Mouse (Mus musculus): Measurements from ENCODE around the gene Fzd10. TPM values are rescaled to one million over a fixed set of nuclear protein-coding genes. Genes with fewer than 3 reads are reported as not detected.

Fzd10 gene
- polyA plus RNA-seq, 1 experiment from 2014 or later: 4.9 TPM

DNA sequence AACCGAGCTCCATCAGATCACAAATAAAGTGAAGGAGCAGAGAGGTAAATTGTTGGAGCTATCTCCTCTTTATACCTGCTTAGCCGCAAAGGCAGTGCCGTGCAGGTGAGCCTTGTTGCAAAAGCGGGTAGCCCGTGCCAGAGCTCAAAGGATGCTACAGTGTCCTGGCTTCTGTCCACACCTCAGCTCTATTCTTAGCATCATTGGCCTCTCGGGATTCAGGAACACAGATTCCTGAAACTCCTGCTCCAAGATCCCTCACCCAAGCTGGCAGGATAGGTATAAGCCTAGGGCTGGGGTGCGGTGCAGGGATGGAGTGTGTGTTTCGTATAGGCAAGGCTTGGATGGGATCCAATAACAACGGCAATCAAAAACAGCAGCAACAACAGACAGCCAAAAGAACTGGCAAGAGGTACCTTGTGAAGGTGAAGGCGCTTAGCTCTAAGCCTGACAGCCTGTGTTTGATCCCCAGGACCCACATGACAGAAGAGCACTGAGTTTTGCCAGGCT lies 46.6 kb downstream of the Fzd10 start:
- Histone ChIP-seq H3K27me3 (no peaks in the 10 kb centered on the region), H3K9me3 (no peaks in the 10 kb centered on the region), H3K4me1 (replicated peaks) (no peaks in the 10 kb centered on the region), H3K36me3 (no peaks in the 10 kb centered on the region), H3K4me2 (no peak overlapping the region), H3K27ac (replicated peaks) (no peak overlapping the region), H3K9ac (no peak overlapping the region), H3K4me3 (no peak overlapping the region)
- ATAC-seq (ENCODE audit: low read depth): no peak
- WGBS: 91% methylated on average over 10 of the region's 10 CpGs

DNA sequence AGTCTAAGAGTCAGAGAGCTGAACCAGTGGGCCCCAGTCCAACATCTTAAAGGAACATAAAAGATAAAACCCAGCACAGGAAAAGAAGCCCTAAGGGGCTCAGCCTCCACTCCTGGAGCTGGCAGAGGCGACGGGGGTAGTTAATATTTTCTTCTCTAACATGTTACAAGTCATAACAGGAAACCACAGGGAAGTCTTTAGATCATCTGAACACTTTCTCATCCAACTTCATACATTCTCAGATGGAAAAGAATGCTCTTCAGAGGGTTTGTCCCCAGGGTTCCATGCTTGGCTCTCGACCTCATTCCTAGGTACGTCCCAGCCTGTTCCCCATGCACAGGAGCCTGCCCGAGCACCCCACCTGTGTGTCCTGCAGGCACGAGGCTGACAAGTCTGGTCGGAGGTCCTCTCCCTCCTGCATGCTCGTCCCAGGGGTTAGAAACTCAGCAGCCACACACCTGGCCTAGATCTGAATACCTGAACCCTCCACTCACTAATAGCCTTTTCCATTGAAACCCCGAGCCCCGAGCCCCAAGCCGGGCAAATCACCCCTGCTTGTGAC lies 48.8 kb downstream of the Fzd10 start:
- Histone ChIP-seq H3K36me3 (no peaks in the 10 kb centered on the region), H3K9ac (no peak overlapping the region), H3K4me1 (replicated peaks) (no peaks in the 10 kb centered on the region), H3K4me2 (no peak overlapping the region), H3K9me3 (no peaks in the 10 kb centered on the region), H3K4me3 (no peak overlapping the region), H3K27ac (replicated peaks) (no peak overlapping the region), H3K27me3 (no peaks in the 10 kb centered on the region)
- ATAC-seq (ENCODE audit: low read depth): no peak
- 85% methylated on average over 11 of the region's 11 CpGs for WGBS

Other genes starting within 250 kb of the Fzd10 start
- 1.7 and 2.0 TPM in 2 replicates for gene Tmem132d, start 167.8 kb upstream of the Fzd10 start, polyA plus RNA-seq (2015; fragmentation: Nextera tagmentation; extraction: Ambion mirVana)
- gene Piwil1, start 101.7 kb downstream of the Fzd10 start, polyA plus RNA-seq (2015; fragmentation: Nextera tagmentation; extraction: Ambion mirVana): 0.07 and 0.14 TPM in 2 replicates